Mouse (Mus musculus): ENCODE results near the gene Cdk5. TPM values are rescaled to one million over a fixed set of nuclear protein-coding genes. Genes with fewer than 3 reads are reported as not detected.

The Cdk5 gene
- polyA plus RNA-seq, 1 experiment = 33.7 TPM

DNA sequence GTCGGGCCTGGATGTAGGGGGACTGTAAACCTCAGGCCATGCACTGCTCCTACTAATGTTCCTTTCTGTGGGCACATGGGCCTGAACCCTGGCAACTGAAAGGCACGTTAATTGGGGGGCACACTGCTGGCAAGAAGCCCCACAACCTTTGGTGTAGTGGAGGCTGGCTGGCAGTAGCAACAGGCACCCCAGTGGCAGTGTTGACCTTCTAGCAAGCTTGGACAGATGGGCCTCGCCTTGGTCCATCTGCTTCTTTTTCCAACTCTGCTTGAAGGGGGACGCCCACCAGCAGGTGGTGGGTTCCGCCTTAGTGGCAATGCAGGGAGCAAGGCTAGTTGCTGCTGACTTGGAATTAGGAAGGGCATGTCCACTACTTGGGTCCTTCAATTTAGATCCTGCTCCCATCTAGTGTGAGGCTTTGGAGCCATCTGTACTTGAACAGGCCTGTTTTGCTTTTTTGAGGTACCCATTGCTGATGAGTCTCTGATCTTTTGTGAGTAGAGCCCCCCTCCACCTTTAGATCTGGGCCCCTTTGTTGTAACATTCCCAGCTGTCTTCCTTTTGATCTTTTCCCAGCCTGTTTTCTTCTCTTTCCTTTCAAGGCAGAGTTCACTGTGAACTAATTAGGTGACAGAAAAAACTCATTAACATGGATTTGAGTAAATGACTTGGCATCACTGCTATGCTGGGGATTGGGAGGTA lies 30.1 kb upstream of the Cdk5 start:
- no peaks in the 10 kb centered on the region for H3K36me3 ChIP-seq (ENCODE audit: control insufficient read depth, insufficient read depth, low read length)
- peaks cover 8% of the 10 kb centered on the region for H3K4me1 ChIP-seq (ENCODE audit: control insufficient read depth, insufficient read depth, insufficient read length)
- peak overlapping the region; percentile 75; the same call in 1 of the 2 replicates for H3K4me3 ChIP-seq (ENCODE audit: extremely low read depth, insufficient read depth, insufficient read length)
- no peak for DNase-seq (ENCODE audit: low read depth in 1 of 2, low spot score in 2 of 2)
- H3K27ac ChIP-seq (ENCODE audit: insufficient read depth, low read length) = no peak overlapping the region
- no peak for TF ChIP-seq CTCF (IDR thresholded peaks at IDR 0.05; ENCODE audit: extremely low read depth, insufficient read depth, insufficient read length, insufficient replicate concordance)
- no peak for TF ChIP-seq POLR2A (IDR thresholded peaks at IDR 0.05; ENCODE audit: low read depth, low read length)
- no peaks in the 10 kb centered on the region for H3K27me3 ChIP-seq (ENCODE audit: control insufficient read depth, insufficient read depth, low read length)
- 61% methylated on average over 5 of the region's 5 CpGs for WGBS

DNA sequence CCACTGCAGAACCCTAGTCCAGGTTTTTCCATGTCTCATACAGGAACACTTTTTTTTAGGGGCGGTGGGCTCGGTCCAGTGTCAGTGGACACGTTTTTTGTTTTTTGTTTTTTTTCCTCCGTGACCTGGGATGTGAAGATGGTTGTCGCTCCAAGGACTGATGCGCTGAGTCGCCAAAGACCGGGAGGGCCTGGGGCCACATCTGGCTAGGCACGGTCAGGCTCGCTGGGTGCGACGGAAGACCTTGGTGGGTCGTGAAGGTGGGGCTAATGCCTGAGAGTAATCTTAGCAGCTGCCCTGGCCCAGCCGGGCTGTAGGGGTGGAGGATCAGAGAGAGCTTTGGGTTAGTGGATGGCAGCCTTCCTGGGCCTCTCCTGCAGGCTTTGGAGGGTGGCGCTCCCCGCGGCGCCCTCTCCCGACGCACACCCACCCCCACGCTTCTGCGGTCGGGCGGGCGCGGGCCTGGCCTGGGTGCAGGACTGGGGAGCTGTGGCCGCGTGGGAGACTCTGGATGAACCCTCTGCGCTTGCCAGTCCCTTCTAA lies 29.4 kb upstream of the Cdk5 start:
- Histone ChIP-seq H3K4me3 (ENCODE audit: extremely low read depth, insufficient read depth, insufficient read length) (peak overlapping the region; percentile 75), H3K27me3 (ENCODE audit: control insufficient read depth, insufficient read depth, low read length) (no peaks in the 10 kb centered on the region), H3K27ac (ENCODE audit: insufficient read depth, low read length) (peak overlapping the region; percentile 40; the same call in 1 of the 2 replicates), H3K4me1 (ENCODE audit: control insufficient read depth, insufficient read depth, insufficient read length) (peaks cover 10% of the 10 kb centered on the region), H3K36me3 (ENCODE audit: control insufficient read depth, insufficient read depth, low read length) (no peaks in the 10 kb centered on the region)
- TF ChIP-seq POLR2A (IDR thresholded peaks at IDR 0.05; ENCODE audit: low read depth, low read length) = no peak
- no peak for TF ChIP-seq CTCF (IDR thresholded peaks at IDR 0.05; ENCODE audit: extremely low read depth, insufficient read depth, insufficient read length, insufficient replicate concordance)
- no peak for DNase-seq (ENCODE audit: low read depth in 1 of 2, low spot score in 2 of 2)
- 3% methylated on average over 29 of the region's 29 CpGs for WGBS

DNA sequence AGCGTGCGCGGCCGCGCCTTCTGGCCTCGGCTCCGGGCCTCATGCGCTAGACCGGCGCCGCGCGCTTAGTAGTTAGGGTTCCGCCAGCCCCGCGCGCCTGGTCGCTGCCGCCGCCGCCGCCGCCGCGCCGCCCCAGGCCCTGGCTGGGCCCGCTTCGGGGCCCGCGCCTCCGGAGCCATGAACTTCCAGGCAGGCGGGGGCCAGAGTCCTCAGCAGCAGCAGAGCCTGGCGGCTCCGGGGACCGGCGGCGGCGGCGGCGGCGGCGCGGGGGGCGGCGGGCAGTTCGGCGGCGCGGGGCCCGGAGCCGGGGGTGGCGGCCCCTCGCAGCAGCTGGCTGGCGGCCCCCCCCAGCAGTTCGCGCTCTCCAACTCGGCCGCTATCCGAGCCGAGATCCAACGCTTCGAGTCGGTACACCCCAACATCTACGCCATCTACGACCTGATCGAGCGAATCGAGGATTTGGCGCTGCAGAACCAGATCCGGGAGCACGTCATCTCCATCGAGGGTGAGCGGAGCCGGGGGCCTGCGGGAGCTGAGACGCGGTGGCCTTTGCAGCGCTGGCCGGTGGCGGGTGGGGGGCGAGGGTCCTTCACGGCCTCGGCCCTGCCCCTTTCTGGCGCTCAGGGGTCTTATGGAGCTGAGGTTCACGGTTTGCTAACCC lies 28.8 kb upstream of the Cdk5 start, which contains the start of gene Agap3:
Agap3 (plus strand) TSS at position 148 of the 661 bp plus-strand sequence.
- WGBS = under 1% methylated on average over 70 of the region's 85 CpGs
- Histone ChIP-seq H3K4me1 (ENCODE audit: control insufficient read depth, insufficient read depth, insufficient read length) (peaks cover 10% of the 10 kb centered on the region), H3K27ac (ENCODE audit: insufficient read depth, low read length) (peak within 1 kb of the TSS; percentile 74), H3K4me3 (ENCODE audit: extremely low read depth, insufficient read depth, insufficient read length) (peak within 1 kb of the TSS; percentile 75), H3K27me3 (ENCODE audit: control insufficient read depth, insufficient read depth, low read length) (no peaks in the 10 kb centered on the region), H3K36me3 (ENCODE audit: control insufficient read depth, insufficient read depth, low read length) (no peaks in the 10 kb centered on the region)
- no peak for DNase-seq (ENCODE audit: low read depth in 1 of 2, low spot score in 2 of 2)
- no peak for TF ChIP-seq CTCF (IDR thresholded peaks at IDR 0.05; ENCODE audit: extremely low read depth, insufficient read depth, insufficient read length, insufficient replicate concordance)
- no peak for TF ChIP-seq POLR2A (IDR thresholded peaks at IDR 0.05; ENCODE audit: low read depth, low read length)

DNA sequence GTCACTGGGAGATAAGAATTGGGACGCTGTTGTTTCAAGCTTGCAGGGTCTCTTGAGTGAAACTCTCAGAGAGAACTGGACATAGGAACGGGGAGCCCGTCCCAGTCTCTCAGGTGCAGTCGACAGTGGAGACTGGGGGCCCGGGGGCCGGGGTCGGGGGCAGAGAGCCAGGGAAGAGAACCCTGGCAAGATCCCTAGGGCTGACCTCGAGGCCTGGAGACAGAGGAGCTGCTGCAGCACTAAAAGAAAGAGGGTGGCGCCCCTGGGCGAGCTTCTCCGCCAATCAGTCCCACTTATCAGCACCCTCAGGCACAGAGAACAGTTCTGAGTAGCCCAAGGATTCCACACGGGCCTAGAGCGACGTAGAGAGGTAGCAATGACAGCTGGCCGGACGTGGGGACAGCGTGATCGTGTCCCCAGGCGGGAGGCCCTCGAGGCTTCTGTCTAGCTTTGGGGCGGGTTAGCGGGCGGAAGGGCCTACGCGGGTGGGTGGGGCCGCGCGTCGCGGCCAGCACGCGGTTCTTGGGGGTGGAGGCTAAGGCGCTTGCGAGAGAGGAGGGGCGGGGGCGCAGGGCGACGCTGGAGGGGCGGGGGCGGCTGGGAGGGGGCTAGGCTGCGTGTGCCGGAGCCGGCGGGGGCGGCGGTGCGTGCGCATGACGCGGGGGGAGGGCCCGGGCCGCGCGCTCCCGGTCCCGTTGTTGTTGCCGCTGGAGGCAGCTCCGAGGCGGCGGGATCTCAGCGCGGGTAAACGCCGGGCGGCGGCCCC lies 28.1 kb upstream of the Cdk5 start:
- peak; percentile 71 to 75 for DNase-seq (ENCODE audit: low read depth in 1 of 2, low spot score in 2 of 2)

DNA sequence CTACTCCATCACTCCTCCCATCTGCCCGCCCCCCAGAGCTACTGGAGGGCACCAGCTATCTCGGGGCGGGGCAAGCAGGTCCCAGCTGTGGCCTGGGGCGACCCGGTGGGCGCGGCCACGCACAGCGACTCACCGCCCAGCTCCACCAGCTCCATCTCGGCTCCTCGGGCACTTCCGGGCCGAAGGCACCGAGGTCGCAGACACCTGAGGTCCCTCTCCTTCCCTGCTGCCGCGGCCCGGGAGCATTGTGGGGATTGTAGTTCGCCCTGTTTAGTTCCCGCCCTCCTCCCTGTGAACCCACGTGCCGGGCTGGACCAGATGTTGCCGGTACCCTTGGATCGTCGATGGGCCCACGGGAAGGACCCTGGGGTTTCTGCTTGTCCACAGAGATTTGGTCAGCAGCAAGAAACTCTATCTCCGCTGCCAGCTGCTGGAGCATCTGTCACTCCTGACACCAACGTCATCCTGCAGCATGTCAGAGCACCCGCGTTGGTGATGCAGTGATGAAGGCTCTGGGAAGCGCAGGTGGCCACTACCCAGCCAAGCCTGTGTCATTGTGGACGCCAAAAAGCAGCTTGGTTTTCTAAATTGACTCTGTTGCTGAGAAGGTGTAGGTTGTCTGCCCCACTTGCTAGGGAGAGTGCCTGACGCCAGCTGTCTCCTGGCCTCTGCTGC lies 24.4 kb upstream of the Cdk5 start, which contains the start of gene Tmub1:
Tmub1 (minus strand) TSS at position 231 of the 675 bp plus-strand sequence.
- no peaks in the 10 kb centered on the region for H3K27me3 ChIP-seq (ENCODE audit: control insufficient read depth, insufficient read depth, low read length)
- peak; percentile 63 to 87 for DNase-seq (ENCODE audit: low read depth in 1 of 2, low spot score in 2 of 2)
- H3K4me1 ChIP-seq (ENCODE audit: control insufficient read depth, insufficient read depth, insufficient read length) = peaks cover 20% of the 10 kb centered on the region
- TF ChIP-seq POLR2A (IDR thresholded peaks at IDR 0.05; ENCODE audit: low read depth, low read length) (peak; percentile 20; the same call in 1 of the 2 replicates), CTCF (IDR thresholded peaks at IDR 0.05; ENCODE audit: extremely low read depth, insufficient read depth, insufficient read length, insufficient replicate concordance) (no peak)
- H3K27ac ChIP-seq (ENCODE audit: insufficient read depth, low read length) = peak within 1 kb of the TSS; percentile 28; the same call in 1 of the 2 replicates
- WGBS = 3% methylated on average over 34 of the region's 34 CpGs
- H3K36me3 ChIP-seq (ENCODE audit: control insufficient read depth, insufficient read depth, low read length) = peaks cover 7% of the 10 kb centered on the region
- H3K4me3 ChIP-seq (ENCODE audit: extremely low read depth, insufficient read depth, insufficient read length) = peak within 1 kb of the TSS; percentile 67

More for the DNA sequence above, 28.1 kb upstream of the Cdk5 start:
- no peaks in the 10 kb centered on the region for H3K27me3 ChIP-seq (ENCODE audit: control insufficient read depth, insufficient read depth, low read length)
- peak overlapping the region; percentile 74 for H3K27ac ChIP-seq (ENCODE audit: insufficient read depth, low read length)
- peaks cover 14% of the 10 kb centered on the region for H3K4me1 ChIP-seq (ENCODE audit: control insufficient read depth, insufficient read depth, insufficient read length)
- peak overlapping the region; percentile 75 for H3K4me3 ChIP-seq (ENCODE audit: extremely low read depth, insufficient read depth, insufficient read length)
- TF ChIP-seq CTCF (IDR thresholded peaks at IDR 0.05; ENCODE audit: extremely low read depth, insufficient read depth, insufficient read length, insufficient replicate concordance) (no peak), POLR2A (IDR thresholded peaks at IDR 0.05; ENCODE audit: low read depth, low read length) (peak; percentile 44)
- WGBS = 5% methylated on average over 66 of the region's 66 CpGs
- no peaks in the 10 kb centered on the region for H3K36me3 ChIP-seq (ENCODE audit: control insufficient read depth, insufficient read depth, low read length)

DNA sequence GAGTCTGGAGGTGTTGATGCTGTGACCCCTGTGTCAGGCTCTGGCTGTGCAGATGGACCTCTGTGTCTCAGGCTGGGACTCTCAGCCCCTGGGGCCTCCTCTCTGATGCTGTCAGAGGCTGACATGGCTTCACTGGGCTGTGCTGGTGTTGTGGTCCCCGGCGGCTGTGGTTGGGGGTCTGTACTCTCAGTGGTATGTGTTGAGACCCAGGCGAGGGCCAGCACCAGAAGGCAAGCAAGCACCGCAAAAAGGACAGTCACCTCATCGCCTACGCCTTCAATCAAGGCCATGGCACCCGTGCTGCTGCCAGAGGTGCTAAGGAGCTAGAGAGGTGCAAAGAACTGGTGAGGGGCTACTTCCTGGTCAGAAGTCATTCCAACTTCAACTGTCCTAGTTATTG lies 23.3 kb upstream of the Cdk5 start:
- H3K36me3 ChIP-seq (ENCODE audit: control insufficient read depth, insufficient read depth, low read length) = peaks cover 7% of the 10 kb centered on the region
- WGBS = 96% methylated on average over 7 of the region's 7 CpGs
- no peak overlapping the region for H3K4me3 ChIP-seq (ENCODE audit: extremely low read depth, insufficient read depth, insufficient read length)
- TF ChIP-seq CTCF (IDR thresholded peaks at IDR 0.05; ENCODE audit: extremely low read depth, insufficient read depth, insufficient read length, insufficient replicate concordance) (no peak), POLR2A (IDR thresholded peaks at IDR 0.05; ENCODE audit: low read depth, low read length) (no peak)
- H3K27me3 ChIP-seq (ENCODE audit: control insufficient read depth, insufficient read depth, low read length) = no peaks in the 10 kb centered on the region
- H3K4me1 ChIP-seq (ENCODE audit: control insufficient read depth, insufficient read depth, insufficient read length) = peaks cover 19% of the 10 kb centered on the region
- H3K27ac ChIP-seq (ENCODE audit: insufficient read depth, low read length) = no peak overlapping the region
- no peak for DNase-seq (ENCODE audit: low read depth in 1 of 2, low spot score in 2 of 2)
